Mouse (Mus musculus) bone marrow macrophage, adult 2 months (primary cell): ENCODE measurements around the gene Plxnd1.

Experiments
- CTCF ChIP-seq: IDR thresholded peaks from 2 replicates; pipeline ENCODE4 v1.5.1; 2012; ENCODE audit warnings: low read depth, mild to moderate bottlenecking, low read length, moderate library complexity
- POLR2A ChIP-seq: IDR thresholded peaks from 2 replicates; pipeline ENCODE4 v1.6.1; 2012; ENCODE audit warnings: mild to moderate bottlenecking, low read depth, low read length, borderline replicate concordance

DNA sequence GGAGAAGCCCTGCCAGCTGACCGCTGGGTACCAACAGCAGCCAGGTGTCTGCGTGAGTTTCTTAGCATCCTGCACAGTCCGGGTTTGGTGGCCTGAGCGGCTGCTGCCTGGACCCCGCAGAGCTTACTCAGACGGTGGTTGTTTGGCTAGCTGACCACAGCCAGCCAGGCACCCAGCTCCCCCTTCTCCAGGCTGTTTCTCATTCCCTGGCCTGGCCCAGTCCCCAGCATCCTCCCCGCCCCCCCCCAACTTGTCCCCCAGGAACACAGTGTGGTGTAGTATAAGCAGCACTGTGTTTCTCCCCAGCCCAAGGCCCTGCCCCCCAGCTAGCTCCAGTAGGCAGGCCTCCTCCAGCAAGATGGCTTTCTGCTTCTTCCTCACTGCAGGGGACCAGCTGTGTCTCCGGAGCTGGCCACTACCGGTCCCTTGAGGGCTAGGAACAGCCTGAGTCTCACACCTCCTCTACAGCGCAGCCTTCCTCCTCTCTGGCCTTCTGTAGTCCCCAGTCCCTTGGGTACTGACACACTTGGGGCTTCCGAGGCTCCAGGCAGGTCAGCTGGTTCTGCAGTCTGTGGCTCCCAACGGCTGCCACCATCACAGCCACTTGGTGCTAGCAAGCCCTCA, 8.2 kb downstream of the Plxnd1 start:
- no peak for TF ChIP-seq POLR2A
- no peak for TF ChIP-seq CTCF
